Mouse (Mus musculus): ENCODE data around the gene Zfp697.
"Not testable (repeated sequence)": the region's sequence is repeated elsewhere in the genome, so short reads cannot be mapped to it uniquely, and the experiment has no call there.

- not testable (repeated sequence) for TF ChIP-seq CTCF (IDR thresholded peaks at IDR 0.05; ENCODE audit: low read depth, low read length); POLR2A (IDR thresholded peaks at IDR 0.05; ENCODE audit: borderline replicate concordance, low read depth, low read length)
Measured at GRCm38 (mm10) chr3:98616244-98616643, 234.0 kb downstream of the Zfp697 start.
